Mouse (Mus musculus): ENCODE results near the gene Uck2.

DNA sequence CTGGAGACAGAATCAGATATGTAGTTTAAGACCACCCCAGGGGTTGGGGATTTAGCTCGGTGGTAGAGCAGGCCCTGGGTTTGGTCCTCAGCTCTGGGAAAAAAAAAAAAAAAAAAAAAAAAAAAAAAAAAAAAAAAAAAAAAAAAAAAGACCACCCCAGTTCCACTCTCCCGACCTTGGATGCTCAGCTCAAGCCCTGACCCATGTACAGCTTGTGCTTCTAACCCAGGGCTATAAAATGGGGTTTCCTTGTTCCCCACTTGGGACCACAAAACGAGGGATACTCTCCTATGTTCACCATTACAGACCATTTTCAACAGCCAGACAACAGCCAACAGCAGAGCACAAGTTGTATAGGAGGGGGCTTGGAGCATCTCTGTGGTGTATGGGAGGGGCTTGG, 18.4 kb downstream of the Uck2 start:
- TF ChIP-seq CTCF (IDR thresholded peaks at IDR 0.05; ENCODE audit: extremely low read depth, insufficient read depth, insufficient read length, insufficient replicate concordance) (no peak), POLR2A (IDR thresholded peaks at IDR 0.05; ENCODE audit: low read depth, low read length) (no peak)

Data from spleen, adult 2 months (tissue).